Mouse (Mus musculus) retina, embryonic 14.5 days (tissue): ENCODE results near the gene Ninj2.
"Not testable (repeated sequence)": the region's sequence is repeated elsewhere in the genome, so short reads cannot be mapped to it uniquely, and the experiment has no call there.

Experiments used
- DNase-seq: peaks from one replicate; pipeline ENCODE4 v3.0.0-alpha.2; 2015; ENCODE audit warnings: low spot score

The Ninj2 gene

DNA sequence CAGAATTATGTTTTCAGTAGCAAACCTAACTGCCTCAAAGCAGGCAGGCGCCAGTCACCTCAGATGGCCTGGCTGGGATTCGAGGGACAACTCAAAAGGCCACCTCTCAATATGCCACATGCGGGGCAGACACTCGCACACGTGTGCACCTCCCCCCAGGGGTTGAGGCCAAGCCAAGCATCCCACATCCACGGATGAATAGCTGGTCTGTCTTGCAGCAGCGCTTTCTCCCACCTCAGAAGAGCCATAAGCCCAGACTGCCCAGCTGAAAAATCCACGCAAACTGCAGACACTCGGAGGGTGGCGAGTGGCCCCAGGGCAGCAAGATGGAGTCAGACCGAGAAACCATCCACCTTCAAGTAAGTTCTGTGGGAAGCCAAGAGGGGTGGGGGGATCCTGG, at the start of gene Ninj2:
Gene Ninj2 (plus strand): TSS at position 251 of the 400 bp plus-strand sequence.
- no peak for DNase-seq

DNA sequence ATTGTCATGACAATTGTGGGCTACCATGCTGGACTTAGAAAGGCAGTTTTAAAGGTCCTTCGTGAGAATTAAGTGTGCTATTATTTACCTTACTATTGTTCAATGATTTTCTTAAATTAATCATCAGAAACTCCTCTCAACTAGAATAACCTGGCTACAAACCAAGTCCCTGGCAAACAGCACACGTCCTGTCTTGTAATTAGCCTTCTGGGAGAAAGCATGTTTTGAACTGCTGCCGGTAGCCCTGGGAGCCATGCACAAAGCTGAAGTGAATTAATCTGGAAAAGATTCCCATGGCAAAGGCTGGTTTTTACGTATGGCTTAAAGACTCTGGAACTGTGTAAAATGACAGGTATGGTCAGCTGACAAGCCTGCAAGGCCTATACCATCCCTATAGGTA, 47.7 kb upstream of the Ninj2 start:
- no peak for DNase-seq

DNA sequence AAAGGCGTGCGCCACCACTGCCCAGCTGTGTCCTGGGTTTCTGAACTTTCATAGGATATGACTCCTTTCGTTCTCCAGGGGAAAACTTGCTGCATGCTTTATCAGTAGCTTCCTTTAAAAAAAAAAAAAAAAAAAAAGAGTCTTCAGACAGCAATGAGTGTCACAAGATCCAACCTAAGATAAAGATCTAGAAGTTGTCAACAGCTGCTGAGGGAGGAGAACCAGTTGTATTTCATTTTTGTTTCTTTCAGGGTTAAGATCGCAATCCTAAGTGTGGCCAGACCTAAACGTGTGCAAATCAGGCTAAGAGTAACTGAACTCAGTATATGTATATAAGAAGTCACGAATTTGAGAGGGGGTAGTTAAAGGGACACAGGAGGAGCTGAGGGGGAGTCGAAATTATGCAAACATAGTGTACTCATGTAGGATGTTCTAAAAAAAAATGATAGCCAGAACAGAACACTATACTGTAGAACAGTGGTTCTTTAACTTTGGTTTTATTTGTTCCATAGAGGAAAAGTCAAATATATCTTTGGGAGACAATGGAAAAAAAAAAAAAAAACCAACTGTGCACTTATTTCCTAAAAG, 45.4 kb upstream of the Ninj2 start:
- no peak for DNase-seq

DNA sequence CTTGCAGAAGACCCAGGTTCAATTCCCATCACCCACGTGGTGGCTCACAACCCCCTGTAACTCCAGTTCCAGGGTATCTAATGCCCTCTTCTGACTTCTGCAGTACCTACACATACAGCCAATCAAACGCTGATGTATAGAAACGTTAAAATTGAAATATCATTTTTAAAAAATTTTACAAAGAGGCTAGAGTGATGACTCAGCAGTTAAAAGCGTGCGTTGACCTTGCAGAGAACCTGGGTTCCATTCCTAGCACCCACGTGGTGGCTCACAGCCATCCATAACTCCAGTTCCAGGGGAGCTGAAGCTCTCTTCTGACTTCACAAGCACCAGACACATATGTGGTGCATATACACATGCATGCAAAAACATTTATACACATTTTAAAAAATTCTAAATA, 38.7 kb upstream of the Ninj2 start:
- DNase-seq, result no peak

DNA sequence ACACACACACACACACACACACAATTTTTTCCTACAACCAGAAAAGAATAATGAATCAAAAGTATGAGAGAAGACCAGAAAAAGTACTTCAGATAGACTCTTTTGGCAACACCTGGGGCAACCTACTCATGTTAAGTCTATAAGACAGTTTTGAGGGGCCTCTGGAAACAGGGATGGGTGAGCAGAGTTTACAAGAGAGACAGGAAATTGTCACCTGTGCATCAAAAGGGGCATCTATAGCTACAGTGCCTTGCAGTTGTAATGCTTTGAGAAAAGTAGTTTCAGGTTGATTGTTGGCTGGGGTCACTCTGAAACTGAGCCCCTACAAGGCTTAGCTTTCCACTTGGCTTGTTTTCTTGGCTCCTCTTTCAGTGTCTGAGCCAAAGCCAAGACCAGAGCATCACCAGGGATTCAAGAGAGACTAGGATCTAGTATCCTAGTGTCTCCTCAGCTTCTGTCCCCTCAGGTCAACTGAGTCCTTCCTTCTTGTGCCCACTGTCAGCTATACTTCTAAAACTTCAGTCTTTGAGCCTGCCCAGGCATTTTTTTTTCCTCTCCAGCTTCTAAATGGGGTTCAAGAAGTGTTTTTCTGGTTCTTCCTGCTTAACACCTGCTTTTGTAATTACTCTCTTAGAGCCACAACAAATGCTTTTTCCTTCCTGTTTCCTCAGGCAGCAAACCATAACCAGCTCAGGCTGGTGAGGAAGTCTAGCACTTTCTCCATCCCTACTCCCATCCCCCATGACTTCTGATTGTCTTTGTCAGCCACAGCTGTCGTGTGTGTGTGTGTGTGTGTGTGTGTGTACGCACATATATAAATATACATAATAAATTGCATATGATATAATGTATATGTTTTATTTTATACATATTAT, 37.2 kb upstream of the Ninj2 start:
- DNase-seq, result no peak

DNA sequence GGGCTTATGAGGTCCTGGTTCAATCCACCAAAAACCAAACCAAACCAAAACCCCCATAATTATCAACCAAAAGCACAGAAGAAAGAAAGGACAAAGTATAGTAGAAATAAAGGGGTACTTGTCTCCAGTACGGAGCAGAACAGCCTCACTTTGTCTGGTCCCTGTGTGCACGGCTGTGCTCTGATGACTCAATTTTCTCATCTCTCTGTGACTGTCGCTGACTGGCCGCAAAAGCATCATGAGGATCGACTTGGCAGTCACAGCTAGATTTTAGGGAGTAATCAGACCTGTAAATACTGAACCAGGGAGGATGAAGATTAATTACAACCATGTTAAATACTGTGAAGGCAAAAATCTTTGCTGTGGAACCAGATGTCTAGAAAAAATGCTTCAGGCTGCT, 30.2 kb upstream of the Ninj2 start:
- DNase-seq, result no peak

DNA sequence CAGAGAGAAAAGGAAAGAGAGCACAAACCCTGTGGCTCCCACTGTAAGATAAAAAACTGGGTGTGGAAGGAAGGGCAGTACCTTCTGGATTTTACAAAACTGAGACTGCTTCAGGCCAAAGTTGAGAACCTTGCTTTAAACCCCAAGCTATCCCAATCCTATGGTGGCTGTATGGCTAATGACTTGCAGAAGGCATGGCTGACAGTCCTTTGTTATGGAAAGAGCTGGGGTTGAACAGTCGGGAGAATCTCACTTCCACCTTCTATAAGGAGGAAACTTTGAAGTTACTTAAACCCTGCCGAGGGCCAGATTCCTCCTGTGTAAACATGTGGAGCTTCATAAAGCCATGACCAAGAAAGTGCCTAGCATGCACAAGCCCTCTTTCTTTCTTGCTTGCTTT, 28.5 kb upstream of the Ninj2 start:
- no peak for DNase-seq

DNA sequence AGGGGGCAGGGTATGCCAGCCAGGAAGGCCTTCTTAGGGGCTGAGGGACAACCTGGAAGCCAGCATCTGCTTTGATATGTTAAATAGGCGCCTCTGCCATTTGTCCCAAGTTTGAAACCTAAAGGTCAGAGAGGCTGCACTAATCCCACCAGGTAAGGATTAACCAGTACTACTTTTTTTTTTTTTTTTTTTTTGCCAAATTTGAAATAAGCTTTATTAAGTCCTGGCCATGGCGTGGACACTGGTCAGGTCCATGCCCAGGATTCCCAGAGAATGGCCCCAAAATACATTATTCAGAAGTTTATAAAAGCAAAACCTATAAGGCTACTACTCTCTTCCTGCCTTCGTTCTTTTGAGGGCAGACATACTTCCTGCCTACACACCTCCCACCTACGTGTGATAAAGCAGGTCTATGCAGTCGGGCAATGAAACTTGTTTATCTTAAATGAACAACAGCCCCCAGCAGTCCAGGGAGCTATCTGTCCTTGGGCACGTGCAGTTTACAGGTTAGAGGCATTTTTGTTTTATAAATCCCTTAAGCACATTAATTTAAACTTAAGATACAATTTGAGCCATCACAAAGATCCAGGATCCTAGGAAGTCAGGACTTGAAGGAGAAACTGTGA, 27.5 kb upstream of the Ninj2 start:
- DNase-seq, result no peak

DNA sequence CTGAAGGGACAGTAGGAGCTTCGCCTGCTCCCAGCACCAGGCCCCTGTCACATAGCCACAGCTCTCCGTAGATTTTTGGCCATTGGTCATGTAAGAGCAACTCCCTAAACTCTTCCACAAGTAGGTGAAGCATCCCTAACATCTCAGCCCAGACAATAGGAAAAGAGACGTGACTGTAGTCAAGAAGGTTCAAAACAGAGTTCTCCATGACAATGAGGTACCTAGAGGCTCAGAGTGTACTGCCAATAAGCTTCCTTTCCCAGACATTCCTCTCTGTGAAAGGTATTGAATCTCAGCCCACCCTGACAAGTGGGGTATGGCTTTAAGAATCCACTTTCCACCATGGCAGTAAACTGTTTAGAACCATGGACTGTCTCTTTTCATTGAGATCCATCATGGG, 23.6 kb upstream of the Ninj2 start:
- no peak for DNase-seq

DNA sequence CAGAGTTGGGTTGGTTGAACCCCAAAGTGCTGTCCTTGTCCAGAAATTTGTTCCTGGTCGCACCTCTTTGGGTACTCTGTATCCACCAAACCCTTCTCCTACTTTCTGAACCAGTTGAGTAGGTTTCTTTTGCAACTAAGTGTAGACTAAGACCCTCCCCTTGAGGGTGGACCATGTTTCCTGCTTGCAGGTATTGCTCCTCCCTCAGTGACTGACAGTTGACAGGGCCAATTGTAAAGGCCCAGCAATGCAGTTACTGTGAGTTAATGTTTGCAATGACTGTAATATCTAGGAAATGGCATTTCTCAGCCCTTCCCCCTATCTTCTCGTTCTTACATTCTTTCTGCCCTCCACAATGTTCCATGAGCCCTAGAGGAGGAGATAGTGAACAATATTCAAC, 20.5 kb upstream of the Ninj2 start:
- no peak for DNase-seq

DNA sequence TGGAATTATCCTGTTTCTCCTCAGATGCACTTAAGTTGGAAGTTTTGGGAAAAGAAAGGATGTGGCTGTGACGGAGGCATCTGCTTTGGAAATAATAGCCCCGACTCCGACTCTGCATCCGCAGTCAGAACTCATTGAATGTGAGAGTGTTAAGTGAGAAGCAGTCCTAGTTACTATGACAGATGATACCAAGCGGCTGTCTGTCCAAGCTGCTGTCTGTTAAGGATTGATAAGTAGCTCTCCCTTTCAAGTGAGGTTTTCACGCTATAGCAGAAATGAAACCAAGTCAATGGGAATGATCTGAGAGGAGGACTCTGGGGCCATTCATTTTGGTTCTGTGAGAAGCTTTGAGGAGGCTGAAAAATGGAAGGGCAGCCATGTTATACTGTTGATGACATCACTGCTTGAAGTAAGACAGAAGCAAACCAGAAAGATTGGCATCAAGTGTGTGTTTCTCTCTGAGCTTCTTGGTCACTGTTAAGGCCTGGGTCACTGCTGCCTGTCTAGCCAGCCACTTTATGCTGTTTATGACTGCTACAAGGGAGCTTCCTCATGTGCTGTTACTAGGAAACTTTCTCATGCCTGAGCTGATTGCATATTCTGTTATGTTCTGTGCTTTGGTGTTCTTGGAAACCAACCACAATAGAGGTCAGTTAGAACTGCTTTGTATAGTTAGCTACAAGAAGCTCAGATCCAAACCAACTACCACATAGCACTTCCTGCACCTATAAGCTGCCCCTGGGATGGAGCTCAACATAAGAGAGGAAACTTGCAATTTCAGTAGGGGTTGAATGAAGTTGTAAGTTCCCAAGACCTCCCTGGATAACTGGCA, 16.3 kb upstream of the Ninj2 start:
- DNase-seq, result no peak

DNA sequence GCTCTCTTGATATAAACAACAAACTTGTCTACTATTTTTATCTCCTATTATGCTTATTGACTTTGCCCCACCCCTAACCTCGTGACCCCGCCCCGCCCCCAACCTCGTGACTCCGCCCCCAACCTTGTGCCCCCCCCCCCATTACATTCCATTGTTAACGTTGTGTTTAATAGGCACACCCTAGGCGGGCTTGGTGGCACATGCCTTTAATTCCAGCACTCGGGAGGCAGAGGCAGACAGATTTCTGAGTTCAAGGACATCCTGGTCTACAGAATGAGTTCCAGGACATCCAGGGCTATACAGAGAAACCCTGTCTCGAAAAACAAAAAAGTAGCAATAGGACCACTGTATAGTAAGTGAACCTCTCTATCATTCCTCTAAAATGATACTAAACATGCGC, 13.6 kb upstream of the Ninj2 start:
- DNase-seq, result no peak

DNA sequence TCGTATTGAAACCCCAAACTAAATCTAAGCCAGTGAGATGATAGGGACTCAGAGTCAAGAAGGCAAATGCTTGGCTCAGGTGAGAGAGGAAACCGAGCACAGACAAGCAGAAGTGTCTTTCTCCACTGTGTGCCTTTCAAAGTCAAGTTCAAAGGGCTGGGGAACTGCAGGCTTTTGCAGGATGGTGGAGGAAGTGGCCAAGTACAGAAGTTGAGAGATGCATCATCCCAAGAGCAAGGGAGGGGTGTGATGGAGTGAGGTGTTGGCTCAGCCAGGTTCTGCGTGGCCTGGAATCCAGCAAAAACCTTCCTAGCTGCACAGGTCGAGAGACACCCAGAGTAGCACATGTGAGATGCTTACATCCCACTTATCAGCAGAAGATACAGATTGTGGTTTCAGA, 11.6 kb upstream of the Ninj2 start:
- no peak for DNase-seq

DNA sequence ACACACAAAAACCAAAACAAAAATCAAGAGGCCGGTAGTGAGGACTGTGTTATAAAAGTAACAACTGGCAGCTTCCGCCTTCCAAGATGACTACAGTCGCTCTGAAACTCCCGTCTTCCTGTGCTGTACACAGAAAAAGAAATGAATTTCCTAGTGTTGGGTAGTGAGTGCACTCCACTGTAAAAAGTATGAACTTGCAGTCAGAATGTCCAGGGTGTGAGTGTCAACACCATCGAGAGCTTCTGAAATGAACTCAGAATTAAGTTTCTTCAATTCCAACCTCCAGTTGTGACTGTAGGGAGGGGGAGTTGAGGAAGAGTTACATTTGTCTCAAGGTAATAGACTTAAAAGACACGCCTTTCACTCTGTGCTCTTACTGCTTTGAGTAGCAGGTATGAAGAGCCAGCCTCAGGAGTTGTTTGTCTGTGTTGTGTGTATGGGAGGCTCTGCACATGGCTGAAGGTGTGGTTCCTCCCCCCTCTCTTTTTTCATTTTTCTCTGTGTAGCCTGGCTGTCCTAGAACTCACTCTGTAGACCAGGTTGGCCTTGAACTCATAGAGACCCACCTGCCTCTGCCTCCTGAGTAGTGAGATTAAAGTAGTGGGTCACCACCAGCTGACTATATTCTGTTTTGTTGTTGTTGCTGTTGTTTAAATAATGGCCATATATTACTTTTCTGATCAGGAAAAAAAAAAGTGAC, 10.7 kb upstream of the Ninj2 start:
- DNase-seq, result no peak

DNA sequence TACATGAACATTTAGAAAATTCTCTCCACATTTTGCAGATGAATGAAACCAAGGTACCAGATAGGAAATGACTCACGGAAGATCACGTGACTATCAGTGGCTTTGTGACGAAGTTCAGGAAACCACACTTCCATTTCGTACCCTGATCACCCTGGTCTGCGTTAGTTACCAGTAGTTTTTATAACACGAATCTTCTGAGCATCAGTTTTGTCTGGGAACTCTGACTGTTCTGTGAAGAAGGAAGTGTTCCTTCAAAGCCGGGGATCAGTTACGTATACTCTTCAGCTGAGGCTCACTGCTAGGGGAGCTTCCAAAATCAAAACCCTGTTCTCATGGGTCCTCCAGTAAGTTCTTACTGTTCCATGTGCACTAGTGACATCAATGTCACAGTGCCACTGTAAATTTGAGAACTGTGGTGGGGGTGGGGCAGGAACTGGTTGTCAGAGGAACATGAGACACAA, 10.2 kb upstream of the Ninj2 start:
- no peak for DNase-seq

DNA sequence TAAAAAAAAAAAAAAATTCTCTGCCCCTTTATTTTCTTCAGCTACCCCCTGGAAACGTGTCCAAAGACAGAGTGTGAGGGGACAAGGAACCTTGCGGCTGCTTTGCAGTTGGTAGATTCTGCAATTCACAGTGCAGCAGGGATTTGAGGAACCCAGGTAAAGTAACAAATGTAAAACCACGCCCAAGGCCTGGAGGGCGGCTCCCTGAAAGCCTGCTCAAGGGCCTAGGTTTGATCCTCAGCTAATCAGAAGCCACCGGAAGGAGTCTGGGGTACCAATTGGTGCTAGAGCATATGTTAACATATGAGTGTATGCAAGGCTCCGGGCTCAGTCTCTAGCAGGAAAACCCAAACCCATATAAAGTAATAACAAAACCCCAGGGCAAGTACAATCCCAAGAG, 9.7 kb upstream of the Ninj2 start:
- no peak for DNase-seq

DNA sequence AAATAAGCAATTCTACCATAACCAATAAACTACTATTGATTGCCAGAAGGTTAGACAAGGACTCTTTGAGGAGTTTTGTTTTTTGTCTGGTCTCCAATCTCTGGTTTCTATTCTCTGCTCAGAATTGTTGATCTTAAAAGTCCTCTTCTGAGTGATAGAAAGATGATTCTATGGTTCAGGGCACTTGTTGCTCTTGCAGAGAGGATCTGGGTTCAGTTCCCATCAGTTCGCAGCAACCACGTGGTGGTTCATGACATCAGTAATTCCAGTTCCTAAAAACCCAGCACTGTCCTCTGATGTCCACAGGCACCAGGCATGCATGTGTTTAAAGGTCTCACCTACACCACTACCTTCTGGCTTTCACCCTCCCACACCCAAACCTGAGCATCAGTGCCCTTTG, 8.2 kb upstream of the Ninj2 start:
- no peak for DNase-seq

DNA sequence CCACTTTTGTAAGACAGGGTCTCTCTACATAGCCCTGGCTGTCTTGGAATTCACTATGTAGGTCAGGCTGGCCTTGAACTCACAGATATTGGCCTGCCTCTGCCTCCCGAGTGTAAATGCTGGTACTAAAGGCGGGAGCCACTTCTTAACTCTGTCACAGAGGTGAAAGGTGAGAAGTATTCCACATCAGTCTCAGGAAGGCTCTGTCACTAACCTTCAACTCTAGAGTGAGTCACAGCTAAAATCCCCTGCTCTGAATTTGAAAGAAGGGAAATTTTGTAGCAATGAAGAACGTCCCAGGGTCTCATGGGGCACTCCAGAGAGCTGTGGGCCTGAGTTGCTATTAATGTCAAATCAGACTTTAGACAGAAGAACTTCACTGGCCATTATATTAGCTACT, 7.3 kb upstream of the Ninj2 start:
- DNase-seq, result no peak

DNA sequence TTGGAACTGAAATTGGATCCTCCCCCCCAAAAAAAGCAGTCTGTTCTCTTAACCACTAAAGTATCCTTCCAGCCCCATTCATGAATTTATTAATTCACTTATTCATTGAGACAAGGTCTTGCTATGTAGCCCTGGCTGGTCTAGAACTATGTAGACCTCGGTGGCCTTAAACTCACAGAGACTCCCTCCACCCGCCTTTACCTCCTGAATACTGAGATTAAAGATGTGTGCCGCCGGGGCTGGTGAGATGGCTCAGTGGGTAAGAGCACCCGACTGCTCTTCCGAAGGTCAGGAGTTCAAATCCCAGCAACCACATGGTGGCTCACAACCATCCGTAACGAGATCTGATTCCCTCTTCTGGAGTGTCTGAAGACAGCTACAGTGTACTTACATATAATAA, 6.1 kb upstream of the Ninj2 start:
- not testable (repeated sequence) for DNase-seq

DNA sequence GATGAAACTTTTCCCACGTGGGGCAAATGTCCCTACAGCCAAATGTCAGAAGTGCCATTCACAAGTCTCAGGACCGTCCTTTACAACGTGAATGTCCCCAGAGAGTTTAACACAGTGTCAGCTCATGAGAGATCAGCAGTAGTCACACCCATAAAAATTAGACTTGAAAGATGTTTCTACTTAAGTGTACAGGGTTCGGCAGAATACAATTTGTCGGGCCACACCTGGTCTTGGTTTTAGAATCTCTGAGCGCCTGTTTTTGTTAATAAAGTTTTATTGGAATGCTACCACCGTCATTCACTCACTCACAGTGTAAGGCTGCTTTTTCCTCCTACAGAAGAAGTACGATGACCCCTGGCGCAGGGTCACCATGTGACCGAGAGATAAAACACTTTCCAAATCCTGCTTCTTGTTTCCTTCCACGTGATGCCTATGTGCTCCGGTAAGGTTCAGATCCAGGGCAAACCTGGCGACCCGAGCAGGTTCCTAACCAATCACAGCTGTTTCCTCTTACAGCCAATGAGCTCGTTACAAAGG, 2.4 kb upstream of the Ninj2 start:
- no peak for DNase-seq

DNA sequence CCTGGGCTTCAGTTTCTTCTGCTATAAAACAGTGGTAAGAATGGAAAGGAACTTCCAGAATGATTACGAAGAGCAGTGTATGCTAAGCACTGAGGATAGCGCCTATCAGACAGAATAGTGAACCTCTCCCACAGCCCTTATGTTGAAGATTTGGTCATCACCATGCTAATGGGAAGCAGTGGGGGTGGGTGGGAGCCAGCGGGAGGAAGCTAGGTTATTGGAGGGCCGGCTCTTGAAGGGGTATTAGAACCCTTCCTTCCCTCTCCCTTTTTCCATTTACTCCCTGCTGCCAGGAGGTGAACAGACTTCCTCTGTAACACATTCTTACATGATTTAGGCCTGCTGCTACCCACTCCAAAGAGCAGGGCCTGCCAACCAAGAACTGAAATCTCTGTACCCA, 1.2 kb upstream of the Ninj2 start:
- DNase-seq, result no peak
